Mouse (Mus musculus) forebrain, embryonic 13.5 days (tissue): ENCODE measurements around the gene Nell2. TPM values are rescaled to one million over a fixed set of nuclear protein-coding genes. Genes with fewer than 3 reads are reported as not detected.

Experiments used
- ATAC-seq: fragments of 200-750 bp; cut with Nextera tagmentation; 2 replicates; pipeline ENCODE4 v1.8.0; 2017
- H3K27ac ChIP-seq: fragments of 300-500 bp; sonication (generic); 2 replicates; pipeline ENCODE4 v1.5.1; 2015; ENCODE audit warnings: inconsistent platforms, mild to moderate bottlenecking, moderate library complexity
- H3K27me3 ChIP-seq: fragments of 300-500 bp; sonication (generic); 2 replicates; pipeline ENCODE4 v1.6.1; 2015; ENCODE audit warnings: mild to moderate bottlenecking, inconsistent platforms
- H3K36me3 ChIP-seq: fragments of 300-500 bp; sonication (generic); 2 replicates; pipeline ENCODE4 v1.6.1; 2015; ENCODE audit warnings: mild to moderate bottlenecking, inconsistent platforms; ENCODE audit not compliant: poor library complexity, severe bottlenecking
- H3K4me1 ChIP-seq: fragments of 300-500 bp; sonication (generic); 2 replicates; pipeline ENCODE4 v1.6.1; 2015; ENCODE audit warnings: inconsistent platforms
- H3K4me2 ChIP-seq: fragments of 300-500 bp; sonication (generic); 2 replicates; pipeline ENCODE4 v1.6.1; 2015; ENCODE audit warnings: inconsistent platforms, mild to moderate bottlenecking, moderate library complexity
- H3K4me3 ChIP-seq: fragments of 300-500 bp; sonication (generic); 2 replicates; pipeline ENCODE4 v1.5.1; 2015; ENCODE audit warnings: mild to moderate bottlenecking, inconsistent platforms
- H3K9ac ChIP-seq: fragments of 300-500 bp; sonication (generic); 2 replicates; pipeline ENCODE4 v1.6.1; 2015; ENCODE audit warnings: mild to moderate bottlenecking, inconsistent platforms
- H3K9me3 ChIP-seq: fragments of 300-500 bp; sonication (generic); replicated peaks from 2 replicates; pipeline ENCODE4 v1.6.1; 2016; ENCODE audit warnings: inconsistent platforms
- WGBS: fragments of 180-500 bp; shearing (Covaris S2); methylation state at CpG from one replicate; pipeline ENCODE4 v1.1.7; 2015; 5-methylcytosine and 5-hydroxymethylcytosine counted together
- polyA plus RNA-seq: library from polyadenylated mRNA; unstranded; fragments of >200 nt; fragmentation: Nextera tagmentation; extraction: Ambion mirVana; gene quantifications from 2 replicates; pipeline ENCODE4 v1.2.1, GENCODE M21; 2015

The Nell2 gene
- polyA plus RNA-seq, 1 experiment from 2014 or later, result 124 TPM

DNA sequence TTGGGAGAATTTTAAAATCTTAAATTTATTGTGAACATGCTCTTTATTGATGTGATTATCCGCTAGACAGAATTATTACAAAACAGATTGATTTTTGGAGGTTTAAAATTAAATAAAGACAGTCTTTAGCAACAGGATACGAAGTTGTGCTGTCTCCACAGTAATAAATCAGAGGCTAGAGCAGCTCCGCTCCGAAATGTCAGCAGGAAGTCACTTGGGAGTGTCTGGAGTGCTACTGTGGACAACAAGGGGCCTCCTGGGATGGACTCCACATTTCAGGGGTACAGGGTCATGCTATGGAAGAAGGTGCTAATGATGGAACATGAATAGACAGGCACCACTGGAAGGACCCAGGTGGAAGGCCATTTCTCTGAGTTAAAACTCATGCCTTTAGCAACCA, 211.7 kb downstream of the Nell2 start:
- Histone ChIP-seq H3K4me3 (no peak overlapping the region), H3K9me3 (no peaks in the 10 kb centered on the region), H3K36me3 (no peaks in the 10 kb centered on the region), H3K9ac (no peak overlapping the region), H3K27ac (no peak overlapping the region), H3K4me1 (peaks cover 27% of the 10 kb centered on the region), H3K27me3 (no peaks in the 10 kb centered on the region), H3K4me2 (no peak overlapping the region)
- WGBS, result 77% methylated on average over 4 of the region's 4 CpGs
- no peak for ATAC-seq

DNA sequence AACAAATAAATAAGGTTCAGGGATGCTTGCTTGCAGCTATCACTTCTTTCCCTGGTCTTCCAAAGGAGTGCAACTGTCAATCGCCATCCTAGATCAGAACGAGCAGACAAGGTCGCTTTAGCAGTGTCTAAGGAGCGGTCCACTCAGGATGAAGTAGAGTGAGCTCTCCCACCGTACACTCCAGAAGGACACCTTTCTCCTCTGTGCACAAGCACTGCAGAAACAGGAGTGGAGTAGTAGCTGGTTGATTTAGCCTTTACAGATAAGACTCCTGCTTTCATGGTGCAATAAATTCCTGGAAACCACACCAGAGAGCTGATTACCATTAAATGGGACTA, 213.6 kb downstream of the Nell2 start:
- Histone ChIP-seq H3K4me1 (peaks cover 27% of the 10 kb centered on the region), H3K9me3 (no peaks in the 10 kb centered on the region), H3K27me3 (no peaks in the 10 kb centered on the region), H3K27ac (no peak overlapping the region), H3K36me3 (no peaks in the 10 kb centered on the region), H3K4me2 (no peak overlapping the region), H3K9ac (no peak overlapping the region), H3K4me3 (no peak overlapping the region)
- ATAC-seq, result no peak
- WGBS, result 90% methylated on average over 5 of the region's 5 CpGs

- Histone ChIP-seq H3K36me3 (no peaks in the 10 kb centered on the region), H3K27me3 (no peaks in the 10 kb centered on the region), H3K4me2 (no peak overlapping the region), H3K9me3 (no peaks in the 10 kb centered on the region), H3K27ac (peak overlapping the region; percentile 11), H3K4me3 (no peak overlapping the region), H3K4me1 (peaks cover 27% of the 10 kb centered on the region), H3K9ac (no peak overlapping the region)
- 38% methylated on average over 16 of the region's 16 CpGs for WGBS
- ATAC-seq, result peak; percentile 65
These were observed 214.1 kb downstream of the Nell2 start for GRCm38 (mm10) chr15:95314121-95314807.

DNA sequence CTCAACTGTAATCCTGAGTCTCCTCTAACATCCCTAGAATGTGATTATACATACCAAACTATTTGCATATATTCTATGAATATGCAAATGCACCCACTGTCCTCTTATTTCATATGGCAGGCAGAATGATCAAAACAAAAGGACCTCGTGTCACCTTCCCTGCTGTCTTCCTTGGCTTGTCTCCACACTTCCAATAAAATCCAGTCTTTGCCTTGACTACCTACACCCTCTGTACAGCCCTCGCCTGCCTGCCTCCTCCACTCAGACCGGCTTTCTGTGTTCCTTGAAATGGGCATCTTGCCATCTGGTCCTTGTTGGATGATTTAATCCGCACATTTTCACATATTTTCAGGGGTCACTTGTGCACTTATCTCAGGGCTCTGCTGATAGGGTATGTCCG, 215.1 kb downstream of the Nell2 start:
- Histone ChIP-seq H3K4me3 (no peak overlapping the region), H3K4me2 (no peak overlapping the region), H3K4me1 (peaks cover 27% of the 10 kb centered on the region), H3K36me3 (no peaks in the 10 kb centered on the region), H3K9me3 (no peaks in the 10 kb centered on the region), H3K27me3 (no peaks in the 10 kb centered on the region), H3K9ac (no peak overlapping the region), H3K27ac (no peak overlapping the region)
- ATAC-seq, result peak; percentile 88
- 43% methylated on average over 5 of the region's 5 CpGs for WGBS

GRCm38 (mm10) chr15:95304102-95304501, 224.3 kb downstream of the Nell2 start:
- no peaks in the 10 kb centered on the region for H3K4me1 ChIP-seq
- ATAC-seq, result no peak
- no peak overlapping the region for H3K9ac ChIP-seq
- H3K27me3 ChIP-seq, result no peaks in the 10 kb centered on the region
- H3K4me2 ChIP-seq, result no peak overlapping the region
- no peak overlapping the region for H3K4me3 ChIP-seq
- no peaks in the 10 kb centered on the region for H3K9me3 ChIP-seq
- no peak overlapping the region for H3K27ac ChIP-seq
- H3K36me3 ChIP-seq, result no peaks in the 10 kb centered on the region
- WGBS, result 69% methylated on average over 8 of the region's 8 CpGs

- peaks cover 14% of the 10 kb centered on the region for H3K36me3 ChIP-seq
- H3K4me2 ChIP-seq, result no peak overlapping the region
- 0 out of 2 replicates have a peak, but pooled peaks cover 3% of the 10 kb centered on the region for H3K4me1 ChIP-seq
- H3K27ac ChIP-seq, result no peak overlapping the region
- no peak overlapping the region for H3K9ac ChIP-seq
- no peaks in the 10 kb centered on the region for H3K27me3 ChIP-seq
- ATAC-seq, result no peak
- H3K4me3 ChIP-seq, result no peak overlapping the region
- no peaks in the 10 kb centered on the region for H3K9me3 ChIP-seq
- 93% methylated on average over 10 of the region's 10 CpGs for WGBS
These were observed 231.8 kb downstream of the Nell2 start for GRCm38 (mm10) chr15:95296561-95296960.

DNA sequence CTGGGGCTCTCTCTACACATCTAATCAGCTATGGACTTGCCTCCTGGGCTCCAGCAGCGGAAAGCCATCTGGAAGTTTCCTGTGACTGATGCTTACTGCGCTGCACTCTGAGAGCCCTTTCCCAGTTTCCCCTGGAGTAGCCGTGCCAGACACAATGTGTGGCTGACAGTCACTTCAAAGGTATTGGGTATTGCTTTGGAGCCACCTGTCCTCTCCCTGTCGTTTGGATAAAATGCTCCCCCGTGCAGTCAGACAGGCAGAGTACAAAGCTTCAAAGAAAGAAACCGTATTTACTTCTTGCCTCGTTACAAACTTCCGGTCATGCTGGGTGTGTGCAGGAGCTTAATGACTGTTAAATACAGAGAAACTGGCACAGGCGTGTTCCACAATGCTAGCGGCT, 239.3 kb downstream of the Nell2 start:
- Histone ChIP-seq H3K27ac (no peak overlapping the region), H3K4me2 (no peak overlapping the region), H3K4me1 (peaks cover 31% of the 10 kb centered on the region), H3K4me3 (no peak overlapping the region), H3K36me3 (no peaks in the 10 kb centered on the region), H3K9ac (no peak overlapping the region), H3K27me3 (no peaks in the 10 kb centered on the region), H3K9me3 (no peaks in the 10 kb centered on the region)
- no peak for ATAC-seq
- 31% methylated on average over 10 of the region's 10 CpGs for WGBS

- no peaks in the 10 kb centered on the region for H3K9me3 ChIP-seq
- peak overlapping the region; percentile 44 for H3K27ac ChIP-seq
- no peaks in the 10 kb centered on the region for H3K36me3 ChIP-seq
- peaks cover 31% of the 10 kb centered on the region for H3K4me1 ChIP-seq
- H3K4me3 ChIP-seq, result no peak overlapping the region
- WGBS, result 14% methylated on average over 6 of the region's 6 CpGs
- peak; percentile 68 for ATAC-seq
- H3K27me3 ChIP-seq, result no peaks in the 10 kb centered on the region
- H3K4me2 ChIP-seq, result no peak overlapping the region
- H3K9ac ChIP-seq, result no peak overlapping the region
These were observed 243.2 kb downstream of the Nell2 start for GRCm38 (mm10) chr15:95285199-95285598.

- 85% methylated on average over 2 of the region's 2 CpGs for WGBS
- no peak for ATAC-seq
- Histone ChIP-seq H3K9me3 (no peaks in the 10 kb centered on the region), H3K4me2 (no peak overlapping the region), H3K27me3 (no peaks in the 10 kb centered on the region), H3K4me3 (no peak overlapping the region), H3K36me3 (no peaks in the 10 kb centered on the region), H3K4me1 (peaks cover 14% of the 10 kb centered on the region), H3K9ac (no peak overlapping the region), H3K27ac (no peak overlapping the region)
These were observed 247.4 kb downstream of the Nell2 start for GRCm38 (mm10) chr15:95280986-95281385.

- Histone ChIP-seq H3K27me3 (no peaks in the 10 kb centered on the region), H3K27ac (no peak overlapping the region)
- WGBS, result 54% methylated on average over 4 of the region's 4 CpGs
These were observed 250.4 kb downstream of the Nell2 start for GRCm38 (mm10) chr15:95278001-95278400.

DNA sequence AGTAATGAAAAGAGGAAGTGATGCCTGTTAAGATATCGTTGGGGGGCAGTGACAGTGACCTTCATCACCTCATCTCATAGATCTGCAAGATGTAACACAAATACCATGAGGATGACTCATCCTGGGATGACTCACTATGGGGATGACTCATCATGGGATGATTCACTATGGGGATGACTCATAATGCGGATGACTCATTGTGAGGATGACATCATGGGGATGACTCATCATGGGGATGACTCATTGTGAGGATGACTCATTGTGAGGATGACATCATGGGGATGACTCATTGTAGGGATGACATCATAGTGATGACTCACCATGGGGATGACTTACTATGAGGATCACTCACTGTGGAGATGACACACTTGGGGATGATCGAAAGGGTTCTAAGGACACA, 251.8 kb downstream of the Nell2 start:
- Histone ChIP-seq H3K36me3 (no peaks in the 10 kb centered on the region), H3K4me2 (no peak overlapping the region), H3K4me1 (peaks cover 4% of the 10 kb centered on the region; the same call in 1 of the 2 replicates), H3K27ac (no peak overlapping the region), H3K9me3 (no peaks in the 10 kb centered on the region), H3K9ac (no peak overlapping the region), H3K4me3 (no peak overlapping the region), H3K27me3 (no peaks in the 10 kb centered on the region)
- no peak for ATAC-seq
- WGBS, result 96% methylated on average over 3 of the region's 3 CpGs

More at GRCm38 (mm10) chr15:95278001-95278400, 250.4 kb downstream of the Nell2 start:
- H3K4me1 ChIP-seq, result peaks cover 4% of the 10 kb centered on the region; the same call in 1 of the 2 replicates
- no peak overlapping the region for H3K4me2 ChIP-seq
- ATAC-seq, result no peak
- no peak overlapping the region for H3K4me3 ChIP-seq
- no peaks in the 10 kb centered on the region for H3K36me3 ChIP-seq
- H3K9ac ChIP-seq, result no peak overlapping the region
- no peaks in the 10 kb centered on the region for H3K9me3 ChIP-seq

DNA sequence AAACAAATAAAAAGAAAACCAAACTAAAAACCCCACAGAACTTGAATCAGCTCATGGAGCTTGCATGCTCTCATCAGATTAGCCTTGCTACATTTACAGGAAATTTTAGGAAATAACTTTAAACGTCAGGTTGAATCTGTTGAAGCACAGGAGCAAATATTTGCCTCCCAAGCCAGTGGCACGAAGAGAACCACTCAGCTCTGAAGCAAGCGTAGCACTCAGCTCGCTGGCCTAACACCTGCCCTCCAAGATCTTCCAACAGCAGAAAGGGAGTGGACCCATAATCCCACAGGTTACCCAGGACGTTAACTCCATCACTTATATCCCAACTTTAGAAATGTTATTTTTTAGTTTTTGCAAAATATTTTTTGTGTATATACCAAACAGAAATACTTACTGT, 252.8 kb downstream of the Nell2 start:
- Histone ChIP-seq H3K9ac (no peak overlapping the region), H3K36me3 (no peaks in the 10 kb centered on the region), H3K4me3 (no peak overlapping the region), H3K27me3 (no peaks in the 10 kb centered on the region), H3K4me2 (no peak overlapping the region), H3K4me1 (peaks cover 4% of the 10 kb centered on the region; the same call in 1 of the 2 replicates), H3K9me3 (no peaks in the 10 kb centered on the region), H3K27ac (no peak overlapping the region)
- ATAC-seq, result no peak
- WGBS, result 91% methylated on average over 5 of the region's 5 CpGs

GRCm38 (mm10) chr15:95273236-95273635, 255.1 kb downstream of the Nell2 start:
- WGBS, result 85% methylated on average over 3 of the region's 3 CpGs
- Histone ChIP-seq H3K4me2 (no peak overlapping the region), H3K27ac (no peak overlapping the region), H3K27me3 (no peaks in the 10 kb centered on the region), H3K9me3 (no peaks in the 10 kb centered on the region), H3K9ac (no peak overlapping the region), H3K4me3 (no peak overlapping the region), H3K4me1 (peaks cover 4% of the 10 kb centered on the region; the same call in 1 of the 2 replicates), H3K36me3 (no peaks in the 10 kb centered on the region)
- ATAC-seq, result no peak
